Mouse (Mus musculus) megakaryocyte, embryonic 14.5 days (primary cell): ENCODE measurements around the gene Galnt10.

Experiments used
- FLI1 ChIP-seq: IDR thresholded peaks from 2 replicates; pipeline ENCODE4 v1.6.1; 2012; ENCODE audit warnings: low read length, inconsistent platforms, mixed read lengths
- GATA1 ChIP-seq: IDR thresholded peaks from 3 replicates; pipeline ENCODE4 v1.6.1; 2012; ENCODE audit warnings: mixed read lengths, low read length, inconsistent platforms, borderline replicate concordance

DNA sequence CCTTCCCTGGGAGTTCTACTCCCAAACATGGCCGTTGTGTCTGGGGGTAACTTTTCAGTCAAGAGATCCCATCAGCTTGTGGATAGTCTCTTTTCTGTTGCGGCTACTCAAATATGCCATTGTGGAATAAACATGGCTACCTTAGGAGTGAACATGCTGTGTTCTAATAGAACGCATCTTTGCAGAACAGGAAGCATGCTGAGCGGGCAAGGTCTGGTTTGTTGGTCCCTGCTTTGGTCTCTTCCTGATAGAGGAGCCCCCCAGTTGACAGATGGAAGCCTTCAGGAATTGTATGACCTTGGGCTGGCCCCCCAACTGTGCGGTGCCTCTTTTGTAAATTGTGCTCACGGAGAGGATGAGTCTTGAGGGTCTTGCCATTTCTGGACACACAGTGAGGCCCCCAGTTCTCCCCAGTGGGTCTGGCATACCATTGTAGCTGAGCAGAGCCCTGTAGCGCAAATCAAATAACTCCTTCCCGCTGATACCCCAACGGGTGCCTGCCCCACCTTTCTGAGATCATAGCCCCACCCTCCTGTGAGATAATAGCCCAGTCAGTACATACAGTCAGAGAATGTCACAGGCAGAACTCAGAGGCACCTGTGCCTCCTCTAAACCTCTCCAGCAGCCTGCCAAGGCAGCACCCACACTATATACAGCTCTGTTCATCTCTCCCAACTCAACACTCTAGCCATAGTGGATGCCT lies 12.3 kb downstream of the Galnt10 start:
- no peak for TF ChIP-seq GATA1
- no peak for TF ChIP-seq FLI1
